Mouse (Mus musculus) liver, adult 2 months (tissue): ENCODE data around the gene Folr2.

Experiments
- CTCF ChIP-seq: fragments of 200-500 bp; IDR thresholded peaks from 2 replicates; pipeline ENCODE4 v1.5.1; 2011; ENCODE audit warnings: low read depth, low read length, control low read depth
- POLR2A ChIP-seq: fragments of 200-500 bp; IDR thresholded peaks from 2 replicates; pipeline ENCODE4 v1.6.1; 2011; ENCODE audit warnings: low read length, control low read depth; ENCODE audit not compliant: insufficient read depth; ENCODE audit errors: extremely low read depth

DNA sequence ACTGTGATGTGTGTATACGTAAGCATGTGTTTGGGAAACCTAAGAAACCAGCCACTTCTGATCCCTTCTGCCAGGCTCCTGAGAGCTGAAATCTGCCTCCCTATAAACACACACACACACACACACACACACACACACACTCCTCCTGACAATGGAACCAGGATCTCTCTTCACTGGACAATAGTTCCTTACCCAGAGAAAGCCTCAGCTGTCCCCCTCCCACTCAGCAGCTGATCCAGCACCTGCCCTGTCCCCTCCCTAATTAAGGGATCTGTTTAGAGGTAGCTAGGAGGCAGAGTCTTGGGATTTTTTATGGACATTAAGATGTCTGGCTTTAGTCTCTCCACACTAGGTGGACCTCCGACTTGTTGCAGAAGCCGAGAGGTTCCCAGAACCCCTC lies 22.1 kb downstream of the Folr2 start:
- TF ChIP-seq POLR2A (no peak), CTCF (no peak)
